Mouse (Mus musculus) spleen, postnatal 14 days (tissue): ENCODE data around the gene Ptprn2.

Experiments used
- DNase-seq, 2 experiments: peaks; one replicate each; pipeline ENCODE4 v3.0.0; 2021 to 2022; ENCODE audit warnings: low spot score in 2 of 2

Ptprn2 gene

DNA sequence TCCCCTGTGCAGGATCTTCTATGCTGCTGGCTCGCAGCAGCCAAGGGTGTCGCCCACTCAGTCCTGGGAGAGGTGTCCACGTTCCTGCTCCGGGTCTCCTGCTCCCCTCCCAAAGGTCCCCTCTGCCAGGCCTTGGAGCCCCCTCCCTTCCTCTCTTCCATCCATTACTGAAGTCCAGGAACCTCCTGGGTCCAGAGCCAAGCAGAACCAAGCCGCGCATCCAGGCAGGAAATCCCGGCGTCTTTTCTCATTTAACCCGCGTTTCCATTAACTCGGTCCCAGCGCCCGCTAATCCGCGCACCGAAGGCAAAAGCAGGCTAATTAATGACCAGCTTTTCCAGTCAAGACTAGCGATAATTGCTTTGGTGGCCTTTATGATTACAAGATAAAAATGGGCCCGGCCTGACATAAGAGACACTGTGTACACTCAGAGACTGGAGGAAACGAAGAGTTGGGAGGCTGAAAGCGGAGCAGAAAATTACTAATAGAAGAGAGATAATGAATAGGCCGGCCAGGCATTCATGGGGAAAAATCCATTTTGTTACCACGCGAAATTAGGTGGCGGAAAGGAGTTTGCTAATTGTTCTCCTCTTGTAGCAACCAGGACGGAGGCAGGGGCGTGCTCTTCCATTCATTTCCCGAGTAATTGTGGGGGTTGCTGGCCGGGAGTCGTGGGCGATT lies 674.8 kb downstream of the Ptprn2 start:
- DNase-seq, result no peak

DNA sequence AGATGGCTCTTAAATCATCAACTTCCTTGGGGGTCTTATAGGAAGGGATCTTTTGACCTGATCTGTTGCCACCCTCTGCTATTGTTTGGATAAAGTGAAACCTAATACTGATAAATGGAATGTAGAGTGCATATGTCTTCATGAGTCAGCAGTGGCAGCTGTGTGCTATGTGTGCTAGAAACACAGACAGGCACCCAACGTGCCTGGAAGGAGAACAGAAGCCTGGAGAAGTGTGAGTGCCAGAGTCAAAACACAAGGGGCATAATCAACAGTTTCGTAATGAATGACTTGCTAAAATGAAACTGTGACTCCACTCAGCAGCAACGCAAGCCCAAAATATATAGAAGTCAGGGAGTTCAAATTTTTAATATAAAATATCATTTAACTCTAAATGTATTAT lies 676.7 kb downstream of the Ptprn2 start:
- DNase-seq, result no peak

DNA sequence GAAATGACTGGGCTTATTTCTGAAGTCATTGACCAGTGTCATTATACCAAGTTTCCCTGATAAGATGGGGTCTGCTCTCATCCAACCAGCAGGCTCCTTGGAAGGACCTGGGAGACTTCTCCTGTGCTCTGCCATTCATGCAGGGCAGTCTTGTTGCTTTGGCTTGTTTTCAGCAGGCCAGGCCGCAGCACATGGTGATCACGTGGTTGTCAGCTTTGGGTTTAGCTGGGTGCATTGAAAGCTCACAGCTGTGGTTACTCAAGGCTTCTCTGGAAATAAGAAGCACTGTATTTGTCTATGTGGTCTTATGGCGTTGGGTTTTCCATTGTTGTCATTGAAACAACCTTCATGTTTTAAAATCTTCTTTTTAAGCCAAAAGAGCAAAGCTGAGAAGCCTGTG lies 678.3 kb downstream of the Ptprn2 start:
- DNase-seq, result no peak

DNA sequence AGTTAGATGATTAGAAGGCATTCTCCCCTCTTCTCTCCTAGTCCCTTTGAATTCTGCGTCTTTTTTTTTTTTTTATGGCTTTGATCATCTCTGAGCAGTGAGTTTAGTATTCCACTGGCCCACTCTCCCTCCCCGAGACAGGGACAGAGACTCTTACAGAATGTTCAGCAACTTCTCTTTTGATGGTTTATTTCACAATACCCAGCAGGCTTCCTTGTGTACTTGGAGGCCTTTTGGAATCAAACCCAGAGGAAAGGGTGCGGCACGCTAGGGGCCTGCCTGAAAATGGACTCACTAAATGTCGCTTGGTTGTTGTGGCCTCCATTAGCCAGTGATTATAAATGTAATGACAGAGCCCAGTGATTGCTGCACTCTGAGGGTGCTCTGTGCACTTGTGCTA lies 680.7 kb downstream of the Ptprn2 start:
- no peak for DNase-seq

DNA sequence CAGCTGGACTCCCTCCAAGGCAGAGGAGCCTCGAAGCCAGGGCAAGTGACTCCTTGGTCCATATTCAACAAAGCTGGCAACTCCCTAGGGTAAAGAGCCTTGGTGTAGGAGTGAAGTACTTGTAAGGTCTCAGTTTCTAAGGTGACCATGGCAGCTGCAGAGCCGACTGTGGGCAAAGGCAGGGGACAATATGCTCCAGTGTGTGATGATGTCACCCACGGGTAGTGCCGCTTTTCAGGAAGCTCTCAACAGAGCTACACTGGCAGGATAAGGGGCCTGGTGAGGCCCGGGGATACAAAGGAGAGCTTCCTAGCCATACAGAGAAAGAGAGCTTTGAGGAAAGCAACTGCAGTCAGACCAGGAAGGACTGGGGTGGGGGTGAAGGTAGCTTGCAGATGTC lies 684.1 kb downstream of the Ptprn2 start:
- DNase-seq, result no peak

DNA sequence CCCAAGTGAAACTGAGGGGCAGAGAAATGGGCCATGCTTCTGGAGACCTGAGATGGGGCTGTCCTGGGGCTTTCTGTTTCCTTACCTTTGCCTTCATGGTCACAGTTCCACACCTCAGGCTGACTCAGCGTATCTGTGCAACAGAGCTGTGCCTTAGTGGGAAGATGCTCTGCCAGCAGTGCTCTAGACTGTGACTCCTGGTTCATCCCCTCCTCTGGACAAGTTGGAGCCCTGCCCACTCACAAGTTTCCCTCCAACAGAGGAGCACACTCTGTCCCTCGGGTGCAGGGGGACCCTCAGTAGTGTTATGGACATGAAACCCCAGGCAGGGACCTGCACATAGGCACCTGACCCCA lies 687.0 kb downstream of the Ptprn2 start:
- no peak for DNase-seq

DNA sequence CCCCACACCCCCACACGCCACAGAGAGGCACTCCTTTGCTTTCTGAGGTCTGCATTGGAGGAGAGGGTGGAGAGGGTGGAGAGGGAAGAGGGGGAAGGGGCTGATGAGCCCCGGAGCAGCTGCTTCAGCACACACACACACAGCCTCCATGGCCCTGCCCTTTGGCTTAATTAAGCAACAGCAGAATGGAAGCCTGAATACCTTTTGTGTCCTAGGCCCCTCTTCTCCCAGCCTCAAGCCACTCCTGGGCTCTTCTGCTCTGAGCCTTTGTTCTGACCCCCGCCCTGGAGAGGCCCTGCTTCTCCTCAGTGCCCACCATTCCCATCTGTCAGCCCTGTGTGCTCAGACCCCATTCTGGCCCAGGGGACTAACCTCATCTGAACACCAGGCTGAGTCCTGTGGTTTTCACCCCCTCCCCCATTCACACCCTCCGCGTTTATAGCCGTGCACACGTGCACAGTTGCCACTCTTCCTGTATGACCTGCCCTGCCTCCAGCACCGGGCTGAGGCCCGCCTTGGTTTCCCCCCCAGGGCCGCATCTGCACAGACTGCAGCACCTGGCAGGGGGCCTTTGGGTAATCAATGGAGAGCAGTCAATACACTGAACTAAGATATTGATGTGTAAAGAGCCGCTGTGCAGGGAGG lies 687.5 kb downstream of the Ptprn2 start:
- no peak for DNase-seq

DNA sequence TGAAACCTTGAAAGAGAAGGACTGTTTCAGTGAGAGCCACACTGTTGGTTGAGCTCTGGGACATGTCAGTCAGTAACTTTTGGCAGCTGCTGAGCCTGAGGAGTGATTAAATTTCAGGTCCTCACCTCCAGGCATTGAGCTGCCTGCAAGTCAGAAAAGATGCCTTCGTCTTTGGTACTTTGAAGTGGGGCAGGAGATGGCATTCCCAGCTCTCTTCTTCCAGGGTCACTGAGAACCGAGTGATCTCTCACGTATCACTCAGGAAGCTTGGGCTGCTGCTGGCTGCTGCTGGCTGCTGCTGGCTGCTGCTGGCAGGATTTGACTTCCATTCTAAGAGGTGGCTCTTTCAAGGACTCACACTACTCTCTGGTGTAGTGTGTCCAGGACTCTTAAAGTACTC lies 688.7 kb downstream of the Ptprn2 start:
- DNase-seq, result no peak

DNA sequence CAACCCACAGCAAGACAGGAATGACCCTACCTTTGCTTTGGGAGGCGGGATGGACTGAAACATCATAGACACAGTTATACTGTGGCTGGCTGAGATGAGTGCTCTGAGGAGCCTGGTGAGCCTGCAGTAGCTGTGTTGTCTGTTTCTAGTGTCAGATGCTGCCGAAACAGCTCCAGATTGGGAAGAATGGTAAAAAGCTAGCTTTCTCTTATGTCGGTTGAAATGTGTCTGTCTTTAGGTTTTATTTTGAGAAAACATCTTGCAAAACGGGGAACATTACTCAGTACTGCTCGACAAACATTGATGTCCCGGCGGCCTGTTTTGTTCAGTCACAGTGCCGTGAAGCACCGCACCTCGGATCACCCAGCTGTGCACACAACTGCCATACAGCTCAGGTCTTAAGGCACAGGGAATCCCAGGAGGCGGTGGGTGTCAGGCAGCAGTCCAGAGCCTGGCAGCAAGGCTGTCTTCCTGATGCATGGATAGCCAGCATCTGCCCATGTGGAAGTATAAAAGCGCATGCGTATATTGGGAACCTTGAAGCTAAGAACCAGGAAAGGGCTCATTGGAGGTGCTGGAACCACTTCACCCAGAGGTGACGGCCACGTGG lies 689.7 kb downstream of the Ptprn2 start:
- DNase-seq, result no peak

DNA sequence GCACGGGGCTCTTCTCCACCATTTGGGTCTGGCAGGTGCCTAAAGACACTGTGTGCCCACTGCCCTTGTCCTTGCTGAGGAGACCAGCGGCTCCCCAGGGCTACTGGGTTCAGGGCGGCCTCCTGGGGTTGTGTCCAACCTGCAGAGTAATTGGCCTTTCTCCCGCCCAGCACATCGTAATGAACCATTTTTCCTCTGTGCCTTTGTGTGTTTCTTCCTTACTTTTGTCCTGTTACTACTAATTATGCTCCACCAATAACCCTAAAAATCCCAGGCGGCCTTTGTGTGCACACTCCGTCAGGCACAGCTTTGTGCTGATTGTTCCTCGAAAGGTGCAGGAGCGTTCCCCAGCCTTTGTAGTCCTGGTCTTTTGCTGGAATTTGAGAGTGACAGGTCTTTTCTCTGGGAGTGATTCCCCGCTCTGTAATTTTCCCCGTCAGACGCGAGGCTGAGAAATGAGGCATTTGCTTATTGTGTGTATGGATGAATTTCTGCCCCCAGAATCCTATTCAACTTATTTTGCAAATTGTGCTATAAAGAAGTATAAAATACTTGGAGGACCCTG lies 690.8 kb downstream of the Ptprn2 start:
- no peak for DNase-seq

DNA sequence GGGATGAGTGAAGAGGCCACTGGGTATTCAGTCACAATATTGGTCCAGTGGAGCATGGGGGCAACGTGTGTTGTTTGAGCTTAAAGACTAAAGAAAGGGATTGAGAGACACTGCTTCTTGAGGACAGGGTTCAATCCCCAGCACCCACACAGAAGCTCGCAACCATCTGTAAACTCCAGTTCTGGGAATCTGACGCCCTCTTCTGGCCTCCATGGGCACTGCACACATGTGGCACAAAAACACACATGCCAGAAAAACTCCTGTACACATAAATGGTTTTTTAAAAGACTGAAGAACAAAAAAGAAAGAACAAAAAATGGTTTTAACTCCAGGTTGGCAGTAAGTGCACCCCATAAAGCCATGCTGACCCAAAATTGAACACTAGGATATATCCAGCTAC lies 701.6 kb downstream of the Ptprn2 start:
- DNase-seq, result no peak

DNA sequence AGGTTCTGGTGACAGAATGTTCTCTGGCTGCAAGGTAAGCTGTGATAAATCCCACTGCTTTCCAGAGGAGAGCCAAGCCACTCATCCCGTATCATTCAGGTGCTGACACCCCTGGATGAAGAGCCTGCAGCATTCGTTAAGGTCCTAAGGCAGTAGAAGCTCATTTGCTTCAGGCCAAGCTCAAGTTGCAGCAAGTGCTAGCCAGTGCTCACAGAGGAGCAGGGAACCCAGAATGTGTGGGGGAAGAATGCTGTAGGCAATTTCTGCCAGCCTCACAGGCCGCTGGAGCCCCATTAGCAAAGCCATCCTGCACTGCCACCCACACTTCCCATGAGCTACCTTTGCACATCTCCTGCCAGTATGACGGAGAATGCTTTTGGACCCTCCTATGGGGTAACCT lies 706.5 kb downstream of the Ptprn2 start:
- DNase-seq, result no peak

DNA sequence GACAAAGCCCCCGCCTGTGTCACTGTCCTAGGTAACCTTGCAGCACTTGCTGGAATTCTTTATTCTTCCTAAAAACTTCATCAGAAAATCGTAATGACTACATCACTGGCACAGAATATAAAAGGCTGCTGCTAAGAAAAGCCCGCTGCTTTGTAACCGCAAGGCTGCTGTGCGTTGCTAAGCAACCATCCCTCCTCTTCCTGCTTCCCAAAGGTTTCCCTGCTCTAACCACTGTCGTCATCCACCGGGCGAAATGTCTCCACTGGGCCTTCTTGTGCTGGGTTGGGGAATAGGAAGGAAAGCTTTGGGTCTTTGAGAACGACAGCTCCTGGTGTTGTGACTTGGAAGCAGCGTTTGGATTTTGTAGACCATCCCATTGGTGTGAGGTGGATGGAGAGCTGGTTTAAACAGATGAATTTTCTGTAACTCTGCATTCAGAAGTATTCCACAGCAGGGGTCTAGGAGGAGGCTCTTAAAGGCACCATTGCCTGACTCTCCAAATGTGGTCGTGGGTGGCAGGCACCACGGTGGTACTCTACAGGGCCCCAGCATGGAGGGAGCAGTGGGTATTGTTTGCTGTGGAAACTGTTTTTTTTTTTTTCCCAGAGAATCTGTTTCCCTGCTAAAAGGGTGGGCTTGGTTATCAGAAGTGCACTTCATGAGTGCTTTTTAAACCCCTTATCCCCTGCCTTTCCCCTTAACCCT lies 711.4 kb downstream of the Ptprn2 start:
- no peak for DNase-seq

DNA sequence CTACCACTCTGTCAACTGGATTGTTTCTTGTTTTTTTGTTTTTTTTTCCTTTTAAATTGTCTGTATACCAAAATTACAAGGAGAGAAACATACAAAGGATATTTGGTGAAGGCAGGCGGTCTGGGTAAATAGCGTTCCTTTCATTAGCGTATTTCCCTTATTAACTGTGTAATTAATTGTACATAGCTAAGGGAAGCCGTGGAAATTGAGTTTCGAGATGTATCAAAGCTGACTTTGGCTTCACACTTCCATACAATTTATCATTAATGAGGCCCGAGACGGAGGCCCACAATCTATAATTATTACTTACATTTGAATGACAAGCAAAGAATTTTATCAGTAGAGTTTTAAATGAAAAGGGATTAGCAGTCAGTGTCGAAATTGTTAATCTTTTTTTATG lies 712.6 kb downstream of the Ptprn2 start:
- no peak for DNase-seq

DNA sequence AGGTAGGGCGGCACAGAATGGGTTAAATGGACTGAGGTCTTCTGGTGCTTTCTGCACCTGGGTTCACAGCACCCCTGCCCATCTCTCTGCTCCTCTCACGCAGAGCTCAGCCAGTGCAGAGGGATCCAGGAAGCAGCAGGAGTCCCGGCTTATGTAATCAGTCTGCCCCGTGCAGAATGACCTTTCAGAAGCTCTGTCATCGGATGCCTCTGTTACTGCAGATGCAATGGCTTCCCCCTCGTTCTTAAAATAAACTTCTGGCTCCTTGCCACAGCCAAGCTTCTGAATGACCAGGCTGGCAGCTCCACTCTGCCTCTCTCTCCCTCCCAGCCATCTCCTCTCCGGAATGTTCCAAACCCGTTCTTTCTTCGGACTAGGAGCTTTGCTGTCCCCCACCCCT lies 714.6 kb downstream of the Ptprn2 start:
- DNase-seq, result no peak

DNA sequence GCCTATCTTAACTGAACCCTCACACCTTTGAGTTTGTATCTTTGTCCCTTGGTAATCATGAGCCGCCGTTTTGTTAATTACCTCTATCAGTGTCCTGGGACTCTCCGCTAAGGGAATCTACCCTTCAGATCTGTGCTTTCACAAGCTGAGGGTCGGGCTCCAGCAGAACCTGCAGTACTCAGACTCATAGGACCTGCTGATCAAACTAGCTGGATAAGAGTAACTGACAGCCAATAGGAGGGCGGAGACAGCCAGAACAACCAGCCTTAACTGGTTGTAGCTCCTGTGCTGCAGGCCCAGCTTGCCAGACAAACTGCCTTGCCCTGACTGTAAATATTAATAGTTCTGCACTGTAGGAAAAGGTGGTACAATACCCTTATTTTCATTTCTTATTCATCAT lies 715.1 kb downstream of the Ptprn2 start:
- DNase-seq, result no peak

DNA sequence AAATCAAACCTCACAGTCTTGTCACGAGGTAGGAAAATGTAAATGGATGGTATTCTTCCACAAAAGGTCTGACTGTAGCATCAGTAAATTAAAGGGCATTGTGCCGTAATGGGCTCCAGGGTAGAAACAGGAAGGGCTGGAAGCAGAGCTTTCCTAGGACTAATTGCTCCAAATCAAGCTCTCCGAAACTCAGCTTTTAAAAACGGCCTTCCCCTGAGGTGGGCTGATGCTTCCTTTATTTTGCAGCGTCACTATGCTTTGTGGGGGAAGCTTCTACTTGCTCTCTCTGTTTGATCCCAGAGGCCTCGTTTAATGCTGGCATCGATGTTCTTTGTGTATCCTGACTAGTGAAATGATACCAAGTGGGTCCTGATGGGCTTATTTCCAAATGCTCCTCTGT lies 718.0 kb downstream of the Ptprn2 start:
- no peak for DNase-seq

DNA sequence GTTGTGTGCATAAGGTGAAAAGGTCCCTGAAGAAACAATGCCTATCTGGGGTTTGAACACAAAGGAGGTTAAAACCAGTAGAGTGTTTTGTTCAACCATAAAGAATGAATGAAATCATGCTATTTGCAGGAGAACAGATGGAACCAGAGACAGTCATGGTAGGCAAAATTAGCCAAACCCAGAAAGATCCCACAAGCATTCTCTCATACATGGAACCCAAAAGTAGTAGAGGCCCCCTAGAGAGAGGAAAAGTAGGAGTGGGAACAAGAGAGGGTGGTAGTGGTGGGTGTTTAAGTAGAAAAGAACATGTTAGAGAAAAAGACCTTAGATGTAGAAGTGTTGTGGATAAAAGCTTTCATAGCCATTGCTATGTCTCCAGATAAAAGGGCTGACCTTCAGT lies 719.4 kb downstream of the Ptprn2 start:
- DNase-seq, result no peak

DNA sequence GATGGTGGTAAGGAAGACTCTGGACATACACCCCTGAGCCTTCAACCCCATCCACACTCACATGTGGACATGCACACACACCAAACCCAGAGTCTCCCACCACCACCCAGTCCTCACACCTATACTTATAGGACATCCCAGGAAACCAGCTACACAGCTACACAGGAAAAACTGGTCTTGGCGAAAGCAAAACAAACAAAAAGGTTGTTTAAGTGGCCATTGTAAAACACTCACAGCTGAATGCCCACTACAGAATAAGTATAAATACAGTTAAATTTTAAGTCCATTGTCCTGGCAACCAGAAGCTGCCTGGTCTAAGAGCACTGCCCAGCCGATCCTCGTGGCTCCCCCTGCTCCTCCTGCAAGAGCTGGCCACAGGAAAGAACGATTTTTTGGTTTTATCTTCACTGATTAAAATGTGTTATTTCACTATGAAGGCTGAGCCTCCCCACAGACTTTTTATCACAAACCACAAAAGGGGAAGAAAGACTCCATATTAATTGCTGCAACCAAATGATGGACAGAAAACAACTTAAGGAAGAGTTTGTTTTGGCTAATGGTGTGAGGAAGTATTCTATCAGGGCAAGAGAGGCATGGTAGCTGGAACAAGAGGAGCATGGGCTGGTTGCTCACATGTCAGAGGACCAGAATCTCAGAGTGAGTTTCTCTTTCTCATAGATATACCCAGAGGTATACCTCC lies 722.1 kb downstream of the Ptprn2 start:
- no peak for DNase-seq

DNA sequence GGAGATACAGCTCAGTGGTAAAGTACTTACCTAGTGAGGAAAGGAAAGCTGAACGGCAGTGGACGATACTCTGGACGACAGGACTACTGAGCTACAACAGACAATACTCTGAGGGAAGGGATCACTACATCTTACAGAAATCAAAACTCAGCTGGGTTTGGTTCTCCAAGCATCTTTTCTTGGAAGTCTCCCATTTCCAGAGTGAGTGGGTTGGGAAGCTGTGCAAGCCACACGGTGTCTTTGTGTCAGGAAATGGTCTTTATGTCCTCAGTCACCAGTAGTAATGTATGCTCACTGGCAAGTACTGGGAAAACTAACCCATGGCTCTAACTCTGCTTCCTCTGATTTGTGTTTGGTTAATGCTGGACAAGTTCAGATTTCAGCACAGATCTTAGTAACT lies 724.9 kb downstream of the Ptprn2 start:
- no peak for DNase-seq

DNA sequence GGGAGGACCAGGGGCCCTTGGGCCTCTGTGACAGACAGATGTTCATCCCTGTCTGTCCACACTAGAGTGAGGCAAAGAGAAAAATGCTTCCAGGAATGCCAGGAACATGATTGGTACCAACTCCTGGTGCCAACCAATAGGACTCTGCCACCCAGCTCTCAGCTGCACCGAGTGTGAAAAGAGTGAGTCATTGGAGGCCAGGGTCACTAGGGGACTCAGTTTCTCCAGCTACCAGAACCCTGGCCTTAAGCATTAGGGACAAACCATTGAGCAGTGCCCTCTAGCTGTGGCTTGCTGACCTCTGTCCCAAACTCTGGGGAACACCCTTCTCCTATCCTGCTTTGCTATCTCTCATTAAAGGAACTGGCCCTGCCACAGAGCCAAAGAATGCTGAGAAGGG lies 728.0 kb downstream of the Ptprn2 start:
- no peak for DNase-seq

DNA sequence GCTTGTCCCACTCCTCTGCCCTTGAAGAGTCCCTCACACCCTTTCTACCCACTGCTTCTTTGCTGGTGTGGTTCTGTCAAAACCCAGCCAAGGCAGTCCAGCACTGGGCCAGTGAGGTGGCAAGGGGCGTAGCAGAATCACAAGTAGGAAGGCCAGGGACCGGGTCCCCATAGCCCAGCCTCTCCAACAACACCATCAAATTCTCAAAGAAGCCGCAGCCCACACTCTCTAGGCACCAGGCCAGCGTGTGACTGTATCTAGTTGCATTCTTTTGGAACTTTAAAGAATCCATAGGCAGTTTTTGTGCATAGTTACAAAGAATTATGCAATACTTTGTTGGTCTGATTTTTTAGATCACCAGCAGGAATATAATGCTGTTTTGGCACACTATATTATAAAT lies 728.8 kb downstream of the Ptprn2 start:
- no peak for DNase-seq
